Mouse (Mus musculus): ENCODE measurements around the gene Nabp2.
A peak's percentile ranks its signal among the peaks of the same experiment; 100 is the strongest.

- TF ChIP-seq POLR2A (IDR thresholded peaks at IDR 0.05; ENCODE audit: low read depth, low read length) (no peak), CTCF (IDR thresholded peaks at IDR 0.05; ENCODE audit: extremely low read depth, insufficient read length, insufficient replicate concordance, low read depth, low read length) (peak; percentile 27; the same call in 1 of the 2 replicates)
Observed at GRCm38 (mm10) chr10:128374393-128374792, 36.9 kb downstream of the Nabp2 start.
